Mouse (Mus musculus): ENCODE results near the gene Dnajb6. TPM values are rescaled to one million over a fixed set of nuclear protein-coding genes. Genes with fewer than 3 reads are reported as not detected.
"Not testable (repeated sequence)": the region's sequence is repeated elsewhere in the genome, so short reads cannot be mapped to it uniquely, and the experiment has no call there.

Dnajb6 gene
- polyA plus RNA-seq, 1 experiment, result 161 TPM

- Histone ChIP-seq H3K27ac (ENCODE audit: insufficient read depth, low read length) (no peak overlapping the region), H3K27me3 (ENCODE audit: control insufficient read depth, insufficient read depth, low read length) (no peaks in the 10 kb centered on the region), H3K4me3 (replicated peaks; ENCODE audit: insufficient read depth, low read depth, low read length) (no peak overlapping the region), H3K4me1 (ENCODE audit: control insufficient read depth, insufficient read depth, low read length) (no peaks in the 10 kb centered on the region)
- 98% methylated on average over 1 of the region's 1 CpGs for WGBS
- no peak for DNase-seq
- no peak for TF ChIP-seq POLR2A (IDR thresholded peaks at IDR 0.05; ENCODE audit: borderline replicate concordance, insufficient read depth, low read length)
- TF ChIP-seq CTCF (IDR thresholded peaks at IDR 0.05; ENCODE audit: borderline replicate concordance, insufficient read depth, low read depth, low read length), result no peak
Measured at GRCm38 (mm10) chr5:29808940-29809339, 73.5 kb downstream of the Dnajb6 start.

- H3K27ac ChIP-seq (ENCODE audit: insufficient read depth, low read length); H3K27me3 ChIP-seq (ENCODE audit: control insufficient read depth, insufficient read depth, low read length); H3K4me3 ChIP-seq (replicated peaks; ENCODE audit: insufficient read depth, low read depth, low read length); DNase-seq; H3K4me1 ChIP-seq (ENCODE audit: control insufficient read depth, insufficient read depth, low read length): not testable (repeated sequence)
- WGBS, result 60% methylated on average over 7 of the region's 7 CpGs
Measured at GRCm38 (mm10) chr5:29811377-29811921, 76.0 kb downstream of the Dnajb6 start.

- TF ChIP-seq POLR2A (IDR thresholded peaks at IDR 0.05; ENCODE audit: borderline replicate concordance, insufficient read depth, low read length) (no peak), CTCF (IDR thresholded peaks at IDR 0.05; ENCODE audit: borderline replicate concordance, insufficient read depth, low read depth, low read length) (no peak)
- DNase-seq, result no peak
- Histone ChIP-seq H3K27ac (ENCODE audit: insufficient read depth, low read length) (no peak overlapping the region), H3K27me3 (ENCODE audit: control insufficient read depth, insufficient read depth, low read length) (no peaks in the 10 kb centered on the region), H3K4me3 (replicated peaks; ENCODE audit: insufficient read depth, low read depth, low read length) (no peak overlapping the region), H3K4me1 (ENCODE audit: control insufficient read depth, insufficient read depth, low read length) (no peaks in the 10 kb centered on the region)
- 92% methylated on average over 5 of the region's 5 CpGs for WGBS
Measured at GRCm38 (mm10) chr5:29816523-29817242, 81.2 kb downstream of the Dnajb6 start.

GRCm38 (mm10) chr5:29817400-29817799 lies 81.9 kb downstream of the Dnajb6 start:
- TF ChIP-seq CTCF (IDR thresholded peaks at IDR 0.05; ENCODE audit: borderline replicate concordance, insufficient read depth, low read depth, low read length) (no peak), POLR2A (IDR thresholded peaks at IDR 0.05; ENCODE audit: borderline replicate concordance, insufficient read depth, low read length) (no peak)
- Histone ChIP-seq H3K4me3 (replicated peaks; ENCODE audit: insufficient read depth, low read depth, low read length) (no peak overlapping the region), H3K27me3 (ENCODE audit: control insufficient read depth, insufficient read depth, low read length) (no peaks in the 10 kb centered on the region), H3K4me1 (ENCODE audit: control insufficient read depth, insufficient read depth, low read length) (no peaks in the 10 kb centered on the region), H3K27ac (ENCODE audit: insufficient read depth, low read length) (no peak overlapping the region)
- WGBS, result 9% methylated on average over 5 of the region's 5 CpGs
- peak in 1 of 2 experiments; percentile 7 for DNase-seq

- 18% methylated on average over 4 of the region's 4 CpGs for WGBS
- no peak overlapping the region for H3K4me3 ChIP-seq (replicated peaks; ENCODE audit: insufficient read depth, low read depth, low read length)
- no peaks in the 10 kb centered on the region for H3K4me1 ChIP-seq (ENCODE audit: control insufficient read depth, insufficient read depth, low read length)
- no peak for DNase-seq
- TF ChIP-seq CTCF (IDR thresholded peaks at IDR 0.05; ENCODE audit: borderline replicate concordance, insufficient read depth, low read depth, low read length) (no peak), POLR2A (IDR thresholded peaks at IDR 0.05; ENCODE audit: borderline replicate concordance, insufficient read depth, low read length) (no peak)
- no peak overlapping the region for H3K27ac ChIP-seq (ENCODE audit: insufficient read depth, low read length)
- no peaks in the 10 kb centered on the region for H3K27me3 ChIP-seq (ENCODE audit: control insufficient read depth, insufficient read depth, low read length)
Measured at GRCm38 (mm10) chr5:29818287-29818686, 82.8 kb downstream of the Dnajb6 start.

DNA sequence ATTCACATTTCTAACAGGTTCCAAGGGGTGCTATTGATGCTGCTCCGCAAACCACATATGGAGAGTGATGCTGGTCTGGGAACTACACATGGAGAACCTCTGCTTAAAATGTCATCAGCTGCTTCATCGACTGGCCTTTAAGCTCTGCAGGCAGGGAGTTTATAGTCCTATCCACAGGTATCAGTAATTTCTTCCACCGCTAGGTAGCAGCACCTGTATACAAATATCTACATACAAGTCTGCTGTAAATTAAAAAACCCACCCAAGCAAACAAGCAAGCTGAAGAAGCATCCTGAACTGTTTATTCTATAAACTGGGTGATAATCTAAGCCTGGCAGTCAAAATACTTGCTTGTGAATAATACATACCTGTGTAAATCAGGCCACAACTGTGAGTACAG lies 89.3 kb downstream of the Dnajb6 start:
- no peak overlapping the region for H3K27ac ChIP-seq (ENCODE audit: insufficient read depth, low read length)
- H3K27me3 ChIP-seq (ENCODE audit: control insufficient read depth, insufficient read depth, low read length), result no peaks in the 10 kb centered on the region
- WGBS, result 53% methylated on average over 3 of the region's 3 CpGs
- TF ChIP-seq CTCF (IDR thresholded peaks at IDR 0.05; ENCODE audit: borderline replicate concordance, insufficient read depth, low read depth, low read length) (no peak; the same call in 1 of the 2 replicates), POLR2A (IDR thresholded peaks at IDR 0.05; ENCODE audit: borderline replicate concordance, insufficient read depth, low read length) (no peak)
- H3K4me1 ChIP-seq (ENCODE audit: control insufficient read depth, insufficient read depth, low read length), result no peaks in the 10 kb centered on the region
- H3K4me3 ChIP-seq (replicated peaks; ENCODE audit: insufficient read depth, low read depth, low read length), result no peak overlapping the region
- DNase-seq, result peak in 1 of 2 experiments; percentile 7

GRCm38 (mm10) chr5:29826780-29827179 lies 91.3 kb downstream of the Dnajb6 start:
- TF ChIP-seq POLR2A (IDR thresholded peaks at IDR 0.05; ENCODE audit: borderline replicate concordance, insufficient read depth, low read length), result no peak
- TF ChIP-seq CTCF (IDR thresholded peaks at IDR 0.05; ENCODE audit: borderline replicate concordance, insufficient read depth, low read depth, low read length), result no peak
- Histone ChIP-seq H3K27ac (ENCODE audit: insufficient read depth, low read length) (no peak overlapping the region), H3K4me3 (replicated peaks; ENCODE audit: insufficient read depth, low read depth, low read length) (no peak overlapping the region), H3K4me1 (ENCODE audit: control insufficient read depth, insufficient read depth, low read length) (no peaks in the 10 kb centered on the region), H3K27me3 (ENCODE audit: control insufficient read depth, insufficient read depth, low read length) (no peaks in the 10 kb centered on the region)
- DNase-seq, result no peak
- WGBS, result 64% methylated on average over 4 of the region's 4 CpGs

GRCm38 (mm10) chr5:29842444-29843166 lies 107.1 kb downstream of the Dnajb6 start:
- TF ChIP-seq POLR2A (IDR thresholded peaks at IDR 0.05; ENCODE audit: borderline replicate concordance, insufficient read depth, low read length), result no peak
- no peak for TF ChIP-seq CTCF (IDR thresholded peaks at IDR 0.05; ENCODE audit: borderline replicate concordance, insufficient read depth, low read depth, low read length)
- H3K4me3 ChIP-seq (replicated peaks; ENCODE audit: insufficient read depth, low read depth, low read length), result no peak overlapping the region
- no peak overlapping the region for H3K27ac ChIP-seq (ENCODE audit: insufficient read depth, low read length)
- DNase-seq, result peak in 1 of 2 experiments; percentile 7
- WGBS, result 54% methylated on average over 3 of the region's 3 CpGs
- H3K4me1 ChIP-seq (ENCODE audit: control insufficient read depth, insufficient read depth, low read length), result no peaks in the 10 kb centered on the region
- H3K27me3 ChIP-seq (ENCODE audit: control insufficient read depth, insufficient read depth, low read length), result no peaks in the 10 kb centered on the region

All from cerebellum, adult 2 months (tissue).